Mouse (Mus musculus): ENCODE data around the gene Fstl5. TPM values are rescaled to one million over a fixed set of nuclear protein-coding genes. Genes with fewer than 3 reads are reported as not detected.

The Fstl5 gene
- polyA plus RNA-seq, 1 experiment from 2014 or later, result 57.8 TPM

DNA sequence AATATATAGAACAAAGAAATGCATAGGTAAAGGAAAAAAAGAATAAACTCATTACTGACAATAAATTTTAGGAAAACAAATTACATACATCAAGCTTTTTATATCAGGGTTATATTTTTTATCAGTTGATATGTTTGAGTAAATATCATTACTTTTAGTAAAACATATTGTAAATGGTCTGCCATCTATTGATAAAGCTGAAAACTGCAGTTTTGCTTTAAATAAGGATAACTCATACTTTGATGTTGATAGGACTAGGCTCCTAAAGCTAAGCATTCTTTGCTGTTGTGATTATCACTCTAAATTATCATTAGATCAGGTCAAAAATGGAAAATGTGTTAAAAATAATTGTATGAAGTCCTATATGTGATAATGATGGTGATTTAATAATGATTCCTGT lies 493.3 kb downstream of the Fstl5 start:
- no peak overlapping the region for H3K4me3 ChIP-seq
- no peak overlapping the region for H3K9ac ChIP-seq
- H3K27ac ChIP-seq (replicated peaks), result no peak overlapping the region
- no peaks in the 10 kb centered on the region for H3K36me3 ChIP-seq
- ATAC-seq (ENCODE audit: low read depth), result no peak
- H3K9me3 ChIP-seq, result no peaks in the 10 kb centered on the region
- no peaks in the 10 kb centered on the region for H3K27me3 ChIP-seq
- H3K4me2 ChIP-seq, result no peak overlapping the region
- no peaks in the 10 kb centered on the region for H3K4me1 ChIP-seq (replicated peaks)

DNA sequence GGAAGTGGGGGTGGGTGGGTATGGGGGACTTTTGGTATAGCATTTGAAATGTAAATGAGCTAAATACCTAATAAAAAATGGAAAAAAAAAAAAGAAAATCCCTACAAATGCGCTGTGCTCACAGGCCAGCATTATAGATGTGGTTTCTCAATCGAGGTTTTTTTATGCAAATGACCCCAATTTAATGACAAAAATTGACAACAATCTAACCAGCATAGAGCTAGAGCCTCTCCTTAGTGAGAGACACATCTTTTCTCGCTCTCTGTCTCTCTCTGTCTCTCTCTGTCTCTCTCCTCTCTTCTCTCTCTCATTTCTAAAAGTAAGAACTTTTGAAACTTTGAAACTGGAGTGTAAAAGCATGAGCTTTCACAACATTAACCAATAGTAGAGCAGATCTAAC lies 498.4 kb downstream of the Fstl5 start:
- no peaks in the 10 kb centered on the region for H3K27me3 ChIP-seq
- no peak overlapping the region for H3K9ac ChIP-seq
- H3K9me3 ChIP-seq, result no peaks in the 10 kb centered on the region
- no peak overlapping the region; the same call in 1 of the 2 replicates for H3K27ac ChIP-seq (replicated peaks)
- no peak for ATAC-seq (ENCODE audit: low read depth)
- H3K4me1 ChIP-seq (replicated peaks), result 0 out of 2 replicates have a peak, but pooled peaks cover 3% of the 10 kb centered on the region
- 52% methylated on average over 3 of the region's 3 CpGs for WGBS
- no peak overlapping the region for H3K4me2 ChIP-seq
- H3K36me3 ChIP-seq, result no peaks in the 10 kb centered on the region
- no peak overlapping the region for H3K4me3 ChIP-seq

DNA sequence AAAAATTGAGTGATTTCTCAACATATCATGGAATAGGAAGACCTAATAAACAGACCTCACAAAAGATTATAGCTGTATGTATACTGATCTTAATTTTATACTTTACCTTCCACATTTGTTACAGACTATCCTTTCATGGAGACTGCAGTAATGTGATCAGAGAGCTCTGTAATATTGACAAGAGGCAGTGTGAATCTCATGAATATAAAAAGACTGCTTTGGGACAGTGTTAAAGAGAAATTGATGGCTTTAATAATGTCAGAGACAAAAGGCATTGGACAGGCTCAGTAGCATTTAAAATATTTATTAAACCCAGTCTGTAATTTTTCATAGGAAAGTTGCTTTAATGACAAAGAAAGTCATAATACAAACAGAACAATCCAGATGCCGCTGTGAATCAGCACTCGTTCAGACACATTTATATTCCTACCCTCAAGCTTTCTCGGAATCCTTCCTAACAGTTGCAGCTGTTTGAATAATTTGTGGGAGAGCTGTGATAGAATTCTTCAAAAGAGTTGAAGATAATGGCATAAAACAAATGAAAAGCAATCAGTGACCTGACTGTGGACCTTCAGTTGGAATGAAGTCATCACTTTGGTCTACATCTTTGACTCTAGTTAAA lies 499.0 kb downstream of the Fstl5 start:
- Histone ChIP-seq H3K4me3 (no peak overlapping the region), H3K9me3 (no peaks in the 10 kb centered on the region), H3K36me3 (no peaks in the 10 kb centered on the region), H3K4me2 (no peak overlapping the region), H3K4me1 (replicated peaks) (0 out of 2 replicates have a peak, but pooled peaks cover 3% of the 10 kb centered on the region), H3K27me3 (no peaks in the 10 kb centered on the region), H3K9ac (no peak overlapping the region), H3K27ac (replicated peaks) (peak overlapping the region; percentile 59)
- 33% methylated on average over 3 of the region's 3 CpGs for WGBS
- peak; percentile 76 for ATAC-seq (ENCODE audit: low read depth)

DNA sequence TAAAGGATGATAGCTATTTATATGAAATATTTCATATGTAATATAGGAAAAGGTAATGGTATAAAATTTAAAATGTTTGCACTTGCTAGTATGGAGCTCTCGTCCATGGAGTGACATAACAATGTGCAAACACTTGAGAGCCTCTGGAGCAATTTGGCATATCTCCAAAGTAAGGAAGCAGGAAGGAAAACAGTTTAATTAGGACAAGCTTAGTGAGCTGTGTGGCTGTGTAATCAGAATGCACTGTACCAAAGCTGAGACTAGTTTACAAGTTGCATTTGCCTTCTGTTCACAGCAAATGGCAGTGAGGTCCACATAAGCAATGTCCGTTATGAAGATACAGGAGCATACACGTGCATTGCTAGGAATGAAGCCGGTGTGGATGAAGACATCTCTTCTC lies 519.1 kb downstream of the Fstl5 start:
- ATAC-seq (ENCODE audit: low read depth), result peak; percentile 63; the same call in 1 of the 2 replicates
- 71% methylated on average over 4 of the region's 4 CpGs for WGBS

DNA sequence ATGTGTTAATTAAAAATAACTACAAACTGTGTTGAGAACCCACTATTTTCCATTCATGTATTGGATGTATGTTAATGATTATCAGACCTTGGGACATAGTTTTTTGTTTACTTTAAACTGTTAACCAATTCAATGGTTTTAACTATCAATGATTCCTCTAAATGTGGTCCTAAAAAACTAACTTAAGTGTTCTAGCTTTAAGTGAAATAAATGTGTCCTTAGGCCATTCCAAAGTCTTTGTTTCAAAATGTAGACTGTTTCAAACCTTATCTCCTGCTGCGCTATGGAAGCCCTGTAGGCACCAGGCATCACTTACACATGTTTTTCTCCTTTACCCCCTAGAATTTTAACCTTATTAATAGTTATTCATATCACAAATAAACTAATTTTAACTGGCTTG lies 546.0 kb downstream of the Fstl5 start:
- Histone ChIP-seq H3K9me3 (no peaks in the 10 kb centered on the region), H3K27me3 (no peaks in the 10 kb centered on the region), H3K4me1 (replicated peaks) (no peaks in the 10 kb centered on the region), H3K36me3 (no peaks in the 10 kb centered on the region), H3K27ac (replicated peaks) (no peak overlapping the region), H3K9ac (no peak overlapping the region), H3K4me3 (no peak overlapping the region), H3K4me2 (no peak overlapping the region)
- 86% methylated on average over 1 of the region's 1 CpGs for WGBS
- no peak for ATAC-seq (ENCODE audit: low read depth)

More for the DNA sequence above, 519.1 kb downstream of the Fstl5 start:
- no peaks in the 10 kb centered on the region for H3K9me3 ChIP-seq
- no peak overlapping the region for H3K27ac ChIP-seq (replicated peaks)
- no peaks in the 10 kb centered on the region for H3K4me1 ChIP-seq (replicated peaks)
- H3K36me3 ChIP-seq, result no peaks in the 10 kb centered on the region
- H3K4me2 ChIP-seq, result no peak overlapping the region
- H3K9ac ChIP-seq, result no peak overlapping the region
- no peak overlapping the region for H3K4me3 ChIP-seq
- no peaks in the 10 kb centered on the region for H3K27me3 ChIP-seq

DNA sequence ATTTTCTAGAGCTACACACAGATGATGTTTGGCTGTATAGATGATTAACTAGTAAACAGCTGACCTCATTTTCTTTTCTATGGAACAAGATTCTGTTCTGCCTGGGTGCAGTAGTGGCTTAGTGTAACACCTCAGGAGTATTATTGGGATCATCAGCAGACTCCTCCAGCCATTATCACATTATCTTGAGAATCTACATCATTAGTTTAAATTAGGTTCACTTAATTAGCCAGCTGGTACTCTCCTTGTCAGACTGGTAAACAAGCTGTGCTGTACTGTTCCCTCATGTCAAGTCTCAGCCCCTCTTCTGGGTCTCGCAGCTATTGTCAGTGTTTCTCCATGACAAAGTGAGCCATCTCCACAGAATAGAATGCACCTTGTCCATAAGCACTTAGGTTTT lies 580.2 kb downstream of the Fstl5 start:
- Histone ChIP-seq H3K4me1 (replicated peaks) (no peaks in the 10 kb centered on the region), H3K36me3 (no peaks in the 10 kb centered on the region), H3K9me3 (no peaks in the 10 kb centered on the region), H3K27me3 (no peaks in the 10 kb centered on the region), H3K4me2 (no peak overlapping the region), H3K9ac (no peak overlapping the region), H3K27ac (replicated peaks) (0 out of 2 replicates have a peak overlapping the region, but pooled peaks have one; percentile 42), H3K4me3 (no peak overlapping the region)
- WGBS, result 32% methylated on average over 1 of the region's 1 CpGs
- peak; percentile 93 for ATAC-seq (ENCODE audit: low read depth)

DNA sequence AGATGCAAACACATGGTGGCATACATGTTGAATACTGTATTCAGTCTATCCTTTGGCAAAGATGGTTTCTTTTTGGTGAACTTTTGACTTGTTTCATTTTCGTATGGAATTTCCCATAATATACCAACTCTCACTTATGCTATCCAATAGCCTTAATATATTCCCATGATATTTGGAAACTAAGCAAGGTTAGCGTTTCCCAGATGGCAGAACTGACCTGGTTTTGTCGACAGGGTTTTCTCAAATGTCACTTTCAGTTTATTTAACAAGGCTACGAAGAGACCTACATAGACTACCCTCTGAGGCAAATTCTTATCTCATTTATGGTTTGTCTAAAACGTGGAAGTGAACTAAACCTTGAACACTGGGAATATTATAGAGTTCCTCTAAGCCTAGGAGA lies 596.8 kb downstream of the Fstl5 start:
- Histone ChIP-seq H3K4me2 (no peak overlapping the region), H3K27ac (replicated peaks) (no peak overlapping the region), H3K9me3 (no peaks in the 10 kb centered on the region), H3K27me3 (no peaks in the 10 kb centered on the region), H3K36me3 (no peaks in the 10 kb centered on the region), H3K9ac (no peak overlapping the region), H3K4me1 (replicated peaks) (no peaks in the 10 kb centered on the region), H3K4me3 (no peak overlapping the region)
- ATAC-seq (ENCODE audit: low read depth), result no peak
- WGBS, result 76% methylated on average over 5 of the region's 5 CpGs

DNA sequence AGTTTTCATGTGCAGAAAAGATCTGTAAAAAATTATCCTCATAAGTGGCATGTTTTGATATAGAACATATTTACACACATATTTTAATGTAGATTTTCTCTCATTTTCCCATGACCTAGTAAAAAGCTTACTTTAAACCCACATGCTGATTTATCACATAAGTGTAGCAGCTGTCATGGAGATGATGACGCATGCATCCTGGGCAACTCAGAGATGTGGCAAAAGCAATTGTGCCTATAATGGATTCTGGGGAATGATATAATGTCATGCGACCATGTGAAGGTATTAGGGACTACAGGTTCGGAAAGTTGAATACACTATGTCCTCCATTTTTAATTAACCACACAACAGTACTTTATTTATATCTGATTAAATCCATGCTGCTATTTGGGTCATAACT lies 601.9 kb downstream of the Fstl5 start:
- Histone ChIP-seq H3K36me3 (no peaks in the 10 kb centered on the region), H3K4me1 (replicated peaks) (no peaks in the 10 kb centered on the region), H3K4me3 (no peak overlapping the region), H3K27me3 (no peaks in the 10 kb centered on the region), H3K4me2 (no peak overlapping the region), H3K27ac (replicated peaks) (no peak overlapping the region), H3K9ac (no peak overlapping the region), H3K9me3 (no peaks in the 10 kb centered on the region)
- no peak for ATAC-seq (ENCODE audit: low read depth)
- 88% methylated on average over 3 of the region's 3 CpGs for WGBS

DNA sequence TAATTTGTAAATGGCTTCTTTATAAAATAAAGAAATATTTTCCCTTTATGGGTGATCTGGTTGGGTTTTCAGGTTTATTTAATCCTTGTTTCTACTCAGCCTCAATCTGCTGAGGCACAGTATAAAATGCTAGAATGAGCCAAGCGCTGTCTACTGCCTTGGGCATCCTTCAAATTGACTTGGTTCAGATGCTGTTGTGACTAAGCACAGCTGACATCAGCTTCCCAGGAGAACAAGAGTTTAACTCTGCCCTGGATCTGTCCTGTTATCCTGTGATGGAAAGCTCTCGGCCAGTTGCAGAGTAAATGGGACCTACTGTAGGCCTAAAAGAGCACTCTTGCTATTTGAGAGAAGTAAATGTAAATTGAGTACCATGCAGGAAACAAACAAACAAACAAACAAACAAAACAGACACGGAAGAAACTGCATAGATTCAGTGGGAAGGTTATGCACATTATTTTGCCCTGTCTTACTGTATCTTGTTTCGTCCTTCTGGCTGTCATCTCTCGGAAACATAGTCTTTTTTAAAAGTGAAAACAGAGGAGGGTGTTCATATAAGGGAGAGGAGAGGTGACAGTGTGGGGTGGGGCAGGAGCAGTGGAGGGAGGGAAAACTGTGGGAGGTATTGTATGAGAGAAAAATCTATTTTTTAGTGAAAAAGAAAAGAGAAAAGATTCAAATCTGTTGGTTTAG lies 605.9 kb downstream of the Fstl5 start:
- Histone ChIP-seq H3K4me2 (no peak overlapping the region), H3K27me3 (no peaks in the 10 kb centered on the region), H3K4me1 (replicated peaks) (no peaks in the 10 kb centered on the region), H3K27ac (replicated peaks) (no peak overlapping the region; the same call in 1 of the 2 replicates), H3K4me3 (no peak overlapping the region), H3K9me3 (no peaks in the 10 kb centered on the region), H3K36me3 (no peaks in the 10 kb centered on the region), H3K9ac (no peak overlapping the region)
- ATAC-seq (ENCODE audit: low read depth), result no peak
- 67% methylated on average over 5 of the region's 5 CpGs for WGBS

DNA sequence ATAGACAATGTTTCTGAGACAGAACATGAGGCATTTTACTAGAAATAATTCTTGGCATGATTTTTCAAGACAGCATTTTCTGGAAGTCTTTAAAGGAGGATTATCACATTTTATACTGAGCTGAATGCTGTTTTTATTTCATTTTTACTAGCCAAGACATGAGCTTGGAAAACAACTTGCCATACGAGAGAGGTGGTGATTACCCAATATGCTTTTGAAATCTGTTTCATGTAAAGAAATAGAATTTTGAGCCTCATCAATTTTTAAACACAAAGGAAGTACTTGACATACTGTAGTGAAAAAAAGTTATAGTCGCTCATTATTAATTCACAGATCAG lies 606.4 kb downstream of the Fstl5 start:
- Histone ChIP-seq H3K9me3 (no peaks in the 10 kb centered on the region), H3K9ac (no peak overlapping the region), H3K27me3 (no peaks in the 10 kb centered on the region), H3K4me1 (replicated peaks) (no peaks in the 10 kb centered on the region), H3K4me2 (no peak overlapping the region), H3K4me3 (no peak overlapping the region), H3K36me3 (no peaks in the 10 kb centered on the region), H3K27ac (replicated peaks) (no peak overlapping the region)
- no peak for ATAC-seq (ENCODE audit: low read depth)
- WGBS, result 72% methylated on average over 2 of the region's 2 CpGs

DNA sequence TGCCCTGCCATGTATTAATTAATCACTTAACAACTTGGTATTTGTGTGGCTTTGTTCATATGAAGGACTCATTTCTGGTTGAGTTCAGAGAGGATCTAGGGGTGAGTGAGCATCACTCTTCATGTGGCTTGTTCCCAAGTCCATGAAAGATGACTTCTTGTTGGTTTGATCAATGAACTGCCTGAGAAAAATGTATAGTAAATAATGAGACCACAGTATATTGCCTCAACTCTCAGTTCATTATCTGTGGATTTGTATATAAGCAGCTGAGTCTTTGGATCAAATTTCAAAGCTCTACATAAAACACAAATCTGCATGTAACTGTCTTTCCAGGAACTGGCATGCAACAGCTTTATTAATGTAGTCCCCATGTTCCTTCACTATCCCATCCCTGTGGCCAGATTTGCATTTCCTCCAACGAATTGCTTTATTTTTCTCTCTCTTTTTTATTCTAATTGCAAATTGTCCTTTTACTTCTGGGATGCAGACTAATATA lies 623.1 kb downstream of the Fstl5 start:
- H3K27ac ChIP-seq (replicated peaks), result no peak overlapping the region
- H3K9ac ChIP-seq, result no peak overlapping the region
- whole genome bisulfite sequencing, result 66% methylated on average over 1 of the region's 1 CpGs
- no peak overlapping the region for H3K4me2 ChIP-seq
- H3K36me3 ChIP-seq, result no peaks in the 10 kb centered on the region
- no peak overlapping the region for H3K4me3 ChIP-seq
- H3K9me3 ChIP-seq, result no peaks in the 10 kb centered on the region
- no peaks in the 10 kb centered on the region for H3K4me1 ChIP-seq (replicated peaks)
- ATAC-seq (ENCODE audit: low read depth), result no peak
- H3K27me3 ChIP-seq, result no peaks in the 10 kb centered on the region

DNA sequence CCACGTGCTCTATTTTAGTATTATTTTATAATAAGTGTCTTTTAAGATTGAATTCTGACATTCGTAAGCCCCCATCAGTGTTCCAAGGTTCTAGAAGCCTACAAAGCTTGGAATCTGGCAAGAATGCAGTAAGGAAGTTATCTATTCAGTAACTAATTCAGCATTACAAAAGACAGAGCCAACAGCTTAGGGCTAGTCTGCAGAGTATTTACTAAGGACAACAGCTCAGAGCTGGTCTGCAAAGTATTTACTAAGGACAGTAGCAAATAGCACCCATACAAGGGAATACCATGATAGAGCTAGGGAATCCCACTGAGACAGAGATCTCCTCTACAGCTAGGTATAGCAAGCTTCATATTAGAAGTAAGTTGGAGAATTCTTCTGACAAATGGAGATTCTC lies 665.2 kb downstream of the Fstl5 start:
- 83% methylated on average over 2 of the region's 2 CpGs for WGBS
- H3K4me2 ChIP-seq, result no peak overlapping the region
- no peak overlapping the region for H3K9ac ChIP-seq
- no peak overlapping the region for H3K27ac ChIP-seq (replicated peaks)
- no peaks in the 10 kb centered on the region for H3K27me3 ChIP-seq
- no peak for ATAC-seq (ENCODE audit: low read depth)
- no peak overlapping the region for H3K4me3 ChIP-seq
- no peaks in the 10 kb centered on the region for H3K9me3 ChIP-seq
- H3K36me3 ChIP-seq, result no peaks in the 10 kb centered on the region
- H3K4me1 ChIP-seq (replicated peaks), result no peaks in the 10 kb centered on the region

Data from neural tube, embryonic 13.5 days (tissue).